Mouse (Mus musculus) intestine, embryonic 14.5 days (tissue): ENCODE results near the gene Ptges. TPM values are rescaled to one million over a fixed set of nuclear protein-coding genes. Genes with fewer than 3 reads are reported as not detected.
"Not testable (repeated sequence)": the region's sequence is repeated elsewhere in the genome, so short reads cannot be mapped to it uniquely, and the experiment has no call there.

Experiments
- ATAC-seq: fragments of 200-750 bp; cut with Nextera tagmentation; replicated peaks from 2 replicates; pipeline ENCODE4 v1.8.0; 2017; ENCODE audit warnings: low read depth, moderate number of reproducible peaks, moderate TSS enrichment, moderate library complexity; ENCODE audit not compliant: low FRiP score, low TSS enrichment
- DNase-seq: peaks from one replicate; pipeline ENCODE4 v3.0.0-alpha.2; 2018; ENCODE audit warnings: low spot score
- H3K27ac ChIP-seq: fragments of 300-500 bp; sonication (generic); 2 replicates; pipeline ENCODE4 v1.5.1; 2014; ENCODE audit warnings: low read depth, mild to moderate bottlenecking, control low read depth
- H3K27me3 ChIP-seq: fragments of 300-500 bp; sonication (generic); replicated peaks from 2 replicates; pipeline ENCODE4 v1.6.1; 2014; ENCODE audit warnings: low read length, control low read depth; ENCODE audit not compliant: control insufficient read depth, insufficient read depth
- H3K36me3 ChIP-seq: fragments of 300-500 bp; sonication (generic); 2 replicates; pipeline ENCODE4 v1.6.1; 2014; ENCODE audit warnings: low read length, control low read depth; ENCODE audit not compliant: control insufficient read depth, insufficient read depth
- H3K4me1 ChIP-seq: fragments of 300-500 bp; sonication (generic); replicated peaks from 2 replicates; pipeline ENCODE4 v1.6.1; 2014; ENCODE audit warnings: low read length, control low read depth, mixed read lengths; ENCODE audit not compliant: control insufficient read depth, insufficient read depth
- H3K4me2 ChIP-seq: fragments of 300-500 bp; sonication (generic); 2 replicates; pipeline ENCODE4 v1.6.1; 2014; ENCODE audit warnings: low read length
- H3K4me3 ChIP-seq: fragments of 300-500 bp; sonication (generic); 2 replicates; pipeline ENCODE4 v1.5.1; 2014; ENCODE audit warnings: low read depth, low read length, control low read depth, mixed read lengths
- H3K9ac ChIP-seq: fragments of 300-500 bp; sonication (generic); 2 replicates; pipeline ENCODE4 v1.6.1; 2014; ENCODE audit warnings: mild to moderate bottlenecking, low read length
- H3K9me3 ChIP-seq: fragments of 300-500 bp; sonication (generic); 2 replicates; pipeline ENCODE4 v1.6.1; 2016; ENCODE audit warnings: low read length, control low read depth; ENCODE audit not compliant: control insufficient read depth
- WGBS: fragments of 180-500 bp; shearing (Covaris S2); extraction: QIAGEN DNeasy Blood & Tissue Kit; methylation state at CpG from one replicate; pipeline ENCODE4 v1.1.7; 2014; 5-methylcytosine and 5-hydroxymethylcytosine counted together
- polyA plus RNA-seq: library from polyadenylated mRNA; unstranded; fragments of >200 nt; fragmentation: Nextera tagmentation; extraction: Ambion mirVana; gene quantifications from 2 replicates; pipeline ENCODE4 v1.2.1, GENCODE M21; 2014

The Ptges gene
- polyA plus RNA-seq, 1 experiment from 2014 or later = 4.5 TPM

GRCm38 (mm10) chr2:30925181-30925580 lies 4.5 kb downstream of the Ptges start:
- WGBS = 83% methylated on average over 4 of the region's 4 CpGs
- DNase-seq = no peak
- H3K36me3 ChIP-seq = no peaks in the 10 kb centered on the region
- H3K9me3 ChIP-seq = no peaks in the 10 kb centered on the region
- no peak overlapping the region for H3K4me3 ChIP-seq
- no peak overlapping the region for H3K27ac ChIP-seq
- H3K27me3 ChIP-seq = no peaks in the 10 kb centered on the region
- no peak overlapping the region for H3K9ac ChIP-seq
- no peak for ATAC-seq
- H3K4me2 ChIP-seq = no peak overlapping the region
- peaks cover 14% of the 10 kb centered on the region for H3K4me1 ChIP-seq

- Histone ChIP-seq H3K27me3 (no peaks in the 10 kb centered on the region), H3K4me1 (peaks cover 12% of the 10 kb centered on the region), H3K36me3 (no peaks in the 10 kb centered on the region), H3K9me3 (no peaks in the 10 kb centered on the region), H3K27ac (no peak overlapping the region), H3K4me3 (no peak overlapping the region), H3K9ac (no peak overlapping the region), H3K4me2 (no peak overlapping the region)
- DNase-seq (no peak), ATAC-seq (no peak)
- WGBS = 76% methylated on average over 3 of the region's 3 CpGs
Measured at GRCm38 (mm10) chr2:30923099-30923498, 6.6 kb downstream of the Ptges start.

GRCm38 (mm10) chr2:30920216-30920615 lies 9.4 kb downstream of the Ptges start:
- H3K36me3 ChIP-seq = no peaks in the 10 kb centered on the region
- no peak; the same call in 1 of the 2 replicates for ATAC-seq
- no peaks in the 10 kb centered on the region for H3K9me3 ChIP-seq
- WGBS = 47% methylated on average over 7 of the region's 7 CpGs
- H3K4me3 ChIP-seq = no peak overlapping the region
- peaks cover 9% of the 10 kb centered on the region for H3K4me1 ChIP-seq
- no peaks in the 10 kb centered on the region for H3K27me3 ChIP-seq
- no peak overlapping the region for H3K27ac ChIP-seq
- no peak overlapping the region for H3K9ac ChIP-seq
- DNase-seq = no peak
- H3K4me2 ChIP-seq = no peak overlapping the region

DNA sequence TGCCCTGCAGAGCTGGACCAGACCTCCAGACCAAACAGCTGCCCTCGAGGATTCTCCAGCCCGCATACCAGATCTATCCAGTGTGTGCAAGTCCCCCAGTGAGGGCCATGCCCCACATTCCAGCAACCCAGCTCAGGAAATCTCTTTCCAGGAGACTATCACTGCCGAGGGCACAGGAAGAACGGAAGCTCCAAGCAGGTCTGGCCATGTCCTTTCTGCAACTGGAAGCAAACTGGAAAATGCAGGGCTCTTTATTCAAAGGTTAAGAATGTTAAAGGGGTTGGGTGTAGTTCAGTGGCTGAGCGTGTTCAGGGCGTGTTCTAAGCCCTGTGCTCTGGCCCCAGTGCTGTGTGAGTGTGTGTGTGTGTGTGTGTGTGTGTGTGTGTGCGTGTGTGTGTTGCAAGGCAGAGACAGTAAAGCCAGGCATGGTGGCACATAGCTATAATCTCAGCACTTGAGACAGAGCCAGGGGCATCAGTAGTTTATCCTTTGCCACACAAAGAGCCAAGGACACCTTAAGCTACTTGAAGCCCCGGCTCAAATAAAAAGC lies 10.8 kb downstream of the Ptges start:
- WGBS = 32% methylated on average over 8 of the region's 8 CpGs
- H3K4me1 ChIP-seq = peaks cover 9% of the 10 kb centered on the region
- H3K9ac ChIP-seq = no peak overlapping the region
- H3K27me3 ChIP-seq = no peaks in the 10 kb centered on the region
- no peak overlapping the region for H3K27ac ChIP-seq
- no peaks in the 10 kb centered on the region for H3K9me3 ChIP-seq
- DNase-seq (no peak), ATAC-seq (peak; percentile 44; the same call in 1 of the 2 replicates)
- no peak overlapping the region for H3K4me3 ChIP-seq
- no peaks in the 10 kb centered on the region for H3K36me3 ChIP-seq
- no peak overlapping the region for H3K4me2 ChIP-seq

DNA sequence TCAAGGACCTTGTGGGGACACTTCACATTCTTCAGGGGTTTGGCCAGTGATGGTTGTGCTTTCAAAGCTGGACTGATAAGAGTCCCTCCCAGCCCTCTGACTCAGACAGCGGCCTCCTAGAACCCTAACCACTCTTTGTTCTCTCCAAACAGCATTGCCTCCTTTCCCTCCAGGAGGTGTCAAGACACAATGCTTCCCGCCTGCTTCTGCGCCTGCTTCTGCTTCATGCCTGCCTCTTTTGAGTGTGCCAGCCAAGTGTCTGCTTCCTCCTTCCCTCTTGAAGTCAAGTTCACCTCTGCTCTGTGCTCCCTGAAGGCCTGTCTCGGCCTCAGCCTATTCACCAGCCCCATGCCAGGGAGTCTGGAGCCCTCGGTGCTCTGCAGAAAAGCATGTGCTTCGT lies 11.5 kb downstream of the Ptges start:
- peaks cover 9% of the 10 kb centered on the region for H3K4me1 ChIP-seq
- no peaks in the 10 kb centered on the region for H3K9me3 ChIP-seq
- H3K9ac ChIP-seq = no peak overlapping the region
- 55% methylated on average over 6 of the region's 6 CpGs for WGBS
- no peak for ATAC-seq
- H3K4me3 ChIP-seq = no peak overlapping the region
- no peaks in the 10 kb centered on the region for H3K27me3 ChIP-seq
- H3K4me2 ChIP-seq = no peak overlapping the region
- no peak overlapping the region for H3K27ac ChIP-seq
- no peaks in the 10 kb centered on the region for H3K36me3 ChIP-seq
- no peak for DNase-seq

- H3K4me1 ChIP-seq = peaks cover 9% of the 10 kb centered on the region
- no peak overlapping the region for H3K4me3 ChIP-seq
- 90% methylated on average over 7 of the region's 7 CpGs for WGBS
- DNase-seq = no peak
- H3K36me3 ChIP-seq = no peaks in the 10 kb centered on the region
- no peak overlapping the region for H3K9ac ChIP-seq
- no peak overlapping the region for H3K27ac ChIP-seq
- ATAC-seq = no peak
- H3K9me3 ChIP-seq = no peaks in the 10 kb centered on the region
- no peaks in the 10 kb centered on the region for H3K27me3 ChIP-seq
- no peak overlapping the region for H3K4me2 ChIP-seq
Measured at GRCm38 (mm10) chr2:30917649-30918048, 12.0 kb downstream of the Ptges start.

DNA sequence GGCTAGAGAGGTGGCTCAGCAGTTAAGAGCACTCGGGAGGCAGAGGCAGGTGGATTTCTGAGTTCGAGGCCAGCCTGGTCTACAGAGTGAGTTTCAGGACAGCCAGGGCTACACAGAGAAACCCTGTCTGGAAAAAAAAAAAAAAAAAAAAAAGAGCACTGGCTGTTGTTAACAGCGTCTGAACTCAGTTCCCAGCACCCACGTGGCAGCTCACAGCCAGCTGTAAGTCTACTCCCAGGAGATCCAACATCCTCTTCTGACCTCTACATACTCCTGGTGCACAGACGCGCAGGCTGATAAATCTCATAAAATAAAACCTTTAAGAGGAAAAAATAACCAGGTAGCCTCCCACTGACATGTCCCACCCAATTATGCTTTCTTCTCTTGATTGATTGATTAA lies 13.7 kb downstream of the Ptges start:
- not testable (repeated sequence) for H3K9me3 ChIP-seq, ATAC-seq, H3K4me3 ChIP-seq, H3K36me3 ChIP-seq, H3K9ac ChIP-seq, H3K4me2 ChIP-seq, H3K27ac ChIP-seq, DNase-seq, H3K27me3 ChIP-seq
- peaks cover 13% of the 10 kb centered on the region for H3K4me1 ChIP-seq
- 70% methylated on average over 6 of the region's 6 CpGs for WGBS

DNA sequence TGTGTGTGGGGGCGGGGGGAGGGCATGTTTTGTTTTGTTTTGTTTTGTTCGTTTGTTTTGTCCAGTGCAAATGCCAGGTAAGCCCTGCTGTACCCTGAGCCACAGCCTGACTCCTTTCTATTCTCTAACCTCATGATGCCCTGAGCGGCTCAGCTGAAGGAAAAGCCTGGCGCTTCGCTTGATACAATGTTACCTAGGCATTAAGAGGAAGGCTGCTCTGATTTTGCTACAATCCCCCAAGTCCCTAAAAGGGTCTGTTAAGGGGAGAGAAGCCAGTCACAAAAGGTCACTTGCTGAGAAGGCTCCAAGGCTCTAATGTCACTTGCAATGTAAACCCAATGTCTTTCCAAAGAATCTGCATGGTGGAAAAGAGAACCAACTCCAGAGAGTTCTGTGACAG lies 14.3 kb downstream of the Ptges start:
- no peaks in the 10 kb centered on the region for H3K9me3 ChIP-seq
- H3K4me1 ChIP-seq = peaks cover 13% of the 10 kb centered on the region
- H3K9ac ChIP-seq = no peak overlapping the region
- no peak overlapping the region for H3K27ac ChIP-seq
- H3K27me3 ChIP-seq = no peaks in the 10 kb centered on the region
- no peak overlapping the region for H3K4me3 ChIP-seq
- 77% methylated on average over 5 of the region's 5 CpGs for WGBS
- H3K4me2 ChIP-seq = no peak overlapping the region
- H3K36me3 ChIP-seq = no peaks in the 10 kb centered on the region
- DNase-seq (no peak), ATAC-seq (no peak)

- Histone ChIP-seq H3K4me2 (no peak overlapping the region), H3K27me3 (no peaks in the 10 kb centered on the region), H3K36me3 (no peaks in the 10 kb centered on the region), H3K9me3 (no peaks in the 10 kb centered on the region), H3K4me3 (no peak overlapping the region), H3K4me1 (peaks cover 13% of the 10 kb centered on the region), H3K27ac (no peak overlapping the region), H3K9ac (no peak overlapping the region)
- ATAC-seq = no peak
- WGBS = 61% methylated on average over 3 of the region's 3 CpGs
- DNase-seq = no peak
Measured at GRCm38 (mm10) chr2:30914836-30915235, 14.8 kb downstream of the Ptges start.
